Mouse (Mus musculus): ENCODE results near the gene Il12a. TPM values are rescaled to one million over a fixed set of nuclear protein-coding genes. Genes with fewer than 3 reads are reported as not detected.
"Not testable (repeated sequence)": the region's sequence is repeated elsewhere in the genome, so short reads cannot be mapped to it uniquely, and the experiment has no call there.

Il12a gene
- polyA plus RNA-seq, 1 experiment = not detected

DNA sequence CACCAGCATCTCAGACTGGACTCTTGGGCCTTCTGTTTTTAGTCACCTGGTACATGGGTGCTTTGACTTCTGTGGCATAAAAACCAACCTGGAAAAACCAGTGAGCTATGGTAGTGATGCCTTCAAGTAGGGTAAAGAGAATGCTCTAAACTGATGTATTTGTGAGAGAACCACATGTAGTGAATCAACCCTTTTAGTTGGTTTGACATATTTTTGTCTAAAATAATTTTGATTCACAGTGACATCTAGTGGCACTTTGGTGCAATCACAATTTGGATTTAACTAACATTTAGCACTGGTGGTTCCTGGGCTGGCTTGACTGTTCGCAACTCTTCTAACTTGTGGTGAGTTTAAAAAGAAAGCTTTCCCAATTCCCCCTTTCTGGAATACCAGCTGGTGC, 53.7 kb downstream of the Il12a start:
- TF ChIP-seq CTCF (IDR thresholded peaks at IDR 0.05; ENCODE audit: insufficient read depth, low read depth, low read length) (no peak), POLR2A (IDR thresholded peaks at IDR 0.05; ENCODE audit: insufficient read depth, low read depth, low read length) (no peak)
- Histone ChIP-seq H3K4me1 (ENCODE audit: control insufficient read depth, insufficient read depth, low read length) (no peaks in the 10 kb centered on the region), H3K27ac (ENCODE audit: insufficient read depth, low read depth, low read length) (no peak overlapping the region), H3K4me3 (ENCODE audit: insufficient read depth, low read depth, low read length) (no peak overlapping the region)
- WGBS = 73% methylated on average over 1 of the region's 1 CpGs

GRCm38 (mm10) chr3:68745033-68745432, 54.6 kb downstream of the Il12a start:
- TF ChIP-seq CTCF (IDR thresholded peaks at IDR 0.05; ENCODE audit: insufficient read depth, low read depth, low read length) = no peak
- TF ChIP-seq POLR2A (IDR thresholded peaks at IDR 0.05; ENCODE audit: insufficient read depth, low read depth, low read length) = no peak
- Histone ChIP-seq H3K4me3 (ENCODE audit: insufficient read depth, low read depth, low read length) (no peak overlapping the region), H3K27ac (ENCODE audit: insufficient read depth, low read depth, low read length) (no peak overlapping the region), H3K4me1 (ENCODE audit: control insufficient read depth, insufficient read depth, low read length) (no peaks in the 10 kb centered on the region)
- 91% methylated on average over 5 of the region's 5 CpGs for WGBS

GRCm38 (mm10) chr3:68746282-68746681, 55.8 kb downstream of the Il12a start:
- H3K27ac ChIP-seq (ENCODE audit: insufficient read depth, low read depth, low read length); H3K4me1 ChIP-seq (ENCODE audit: control insufficient read depth, insufficient read depth, low read length): not testable (repeated sequence)
- WGBS = 84% methylated on average over 4 of the region's 4 CpGs

More at GRCm38 (mm10) chr3:68746282-68746681, 55.8 kb downstream of the Il12a start:
- not testable (repeated sequence) for H3K4me3 ChIP-seq (ENCODE audit: insufficient read depth, low read depth, low read length)

Other genes with a start within 250 kb of the Il12a start
- gene 1110032F04Rik, start 178.9 kb downstream of the Il12a start, polyA plus RNA-seq (2012; ENCODE audit: insufficient read depth, insufficient read length, low replicate concordance, missing spikeins) = not detected in 2 replicates